Mouse (Mus musculus): Measurements from ENCODE around the gene Nfyb. TPM values are rescaled to one million over a fixed set of nuclear protein-coding genes. Genes with fewer than 3 reads are reported as not detected.

Nfyb gene
- polyA plus RNA-seq, 1 experiment from 2014 or later = 79.0 TPM

- H3K27me3 ChIP-seq (ENCODE audit: control insufficient read depth, insufficient read depth, low read length) = no peaks in the 10 kb centered on the region
- H3K4me2 ChIP-seq = no peak overlapping the region
- DNase-seq (ENCODE audit: low spot score, missing footprints) (no peak), ATAC-seq (ENCODE audit: low FRiP score) (no peak)
- H3K9me3 ChIP-seq (ENCODE audit: control insufficient read depth, low read length) = no peaks in the 10 kb centered on the region
- 69% methylated on average over 5 of the region's 5 CpGs for WGBS
- no peak overlapping the region for H3K4me3 ChIP-seq (ENCODE audit: low read depth, low read length)
- H3K9ac ChIP-seq (ENCODE audit: low read length) = no peak overlapping the region
- peaks cover 2% of the 10 kb centered on the region; the same call in 1 of the 2 replicates for H3K4me1 ChIP-seq (ENCODE audit: control insufficient read depth, insufficient read depth, low read length)
- no peaks in the 10 kb centered on the region for H3K36me3 ChIP-seq (ENCODE audit: control insufficient read depth, insufficient read depth, low read length)
- no peak overlapping the region for H3K27ac ChIP-seq (ENCODE audit: low read depth, low read length)
Observed at GRCm38 (mm10) chr10:82800094-82800493, 36.1 kb upstream of the Nfyb start.

GRCm38 (mm10) chr10:82798312-82798933, 34.5 kb upstream of the Nfyb start:
- Histone ChIP-seq H3K36me3 (ENCODE audit: control insufficient read depth, insufficient read depth, low read length) (no peaks in the 10 kb centered on the region), H3K27me3 (ENCODE audit: control insufficient read depth, insufficient read depth, low read length) (no peaks in the 10 kb centered on the region), H3K4me2 (no peak overlapping the region), H3K4me3 (ENCODE audit: low read depth, low read length) (no peak overlapping the region), H3K9ac (ENCODE audit: low read length) (no peak overlapping the region), H3K27ac (ENCODE audit: low read depth, low read length) (no peak overlapping the region), H3K4me1 (ENCODE audit: control insufficient read depth, insufficient read depth, low read length) (peaks cover 2% of the 10 kb centered on the region; the same call in 1 of the 2 replicates), H3K9me3 (ENCODE audit: control insufficient read depth, low read length) (no peaks in the 10 kb centered on the region)
- DNase-seq (ENCODE audit: low spot score, missing footprints) (no peak), ATAC-seq (ENCODE audit: low FRiP score) (no peak)
- 72% methylated on average over 11 of the region's 11 CpGs for WGBS

- no peak overlapping the region for H3K4me3 ChIP-seq (ENCODE audit: low read depth, low read length)
- H3K4me2 ChIP-seq = no peak overlapping the region
- DNase-seq (ENCODE audit: low spot score, missing footprints) (no peak), ATAC-seq (ENCODE audit: low FRiP score) (no peak)
- no peak overlapping the region for H3K27ac ChIP-seq (ENCODE audit: low read depth, low read length)
- H3K9me3 ChIP-seq (ENCODE audit: control insufficient read depth, low read length) = no peaks in the 10 kb centered on the region
- peaks cover 2% of the 10 kb centered on the region; the same call in 1 of the 2 replicates for H3K4me1 ChIP-seq (ENCODE audit: control insufficient read depth, insufficient read depth, low read length)
- H3K27me3 ChIP-seq (ENCODE audit: control insufficient read depth, insufficient read depth, low read length) = no peaks in the 10 kb centered on the region
- WGBS = 95% methylated on average over 4 of the region's 4 CpGs
- no peaks in the 10 kb centered on the region for H3K36me3 ChIP-seq (ENCODE audit: control insufficient read depth, insufficient read depth, low read length)
- no peak overlapping the region for H3K9ac ChIP-seq (ENCODE audit: low read length)
Observed at GRCm38 (mm10) chr10:82797119-82797491, 33.2 kb upstream of the Nfyb start.

GRCm38 (mm10) chr10:82796471-82797118, 32.7 kb upstream of the Nfyb start:
- H3K36me3 ChIP-seq (ENCODE audit: control insufficient read depth, insufficient read depth, low read length) = no peaks in the 10 kb centered on the region
- no peaks in the 10 kb centered on the region; the same call in 1 of the 2 replicates for H3K9me3 ChIP-seq (ENCODE audit: control insufficient read depth, low read length)
- peaks cover 2% of the 10 kb centered on the region; the same call in 1 of the 2 replicates for H3K4me1 ChIP-seq (ENCODE audit: control insufficient read depth, insufficient read depth, low read length)
- no peak overlapping the region for H3K9ac ChIP-seq (ENCODE audit: low read length)
- WGBS = 45% methylated on average over 12 of the region's 12 CpGs
- no peak overlapping the region for H3K4me3 ChIP-seq (ENCODE audit: low read depth, low read length)
- ATAC-seq (ENCODE audit: low FRiP score) = no peak
- H3K27me3 ChIP-seq (ENCODE audit: control insufficient read depth, insufficient read depth, low read length) = no peaks in the 10 kb centered on the region
- no peak overlapping the region for H3K4me2 ChIP-seq
- DNase-seq (ENCODE audit: low spot score, missing footprints) = no peak
- H3K27ac ChIP-seq (ENCODE audit: low read depth, low read length) = no peak overlapping the region

- no peak overlapping the region for H3K27ac ChIP-seq (ENCODE audit: low read depth, low read length)
- 54% methylated on average over 8 of the region's 8 CpGs for WGBS
- no peak for ATAC-seq (ENCODE audit: low FRiP score)
- H3K27me3 ChIP-seq (ENCODE audit: control insufficient read depth, insufficient read depth, low read length) = no peaks in the 10 kb centered on the region
- no peak overlapping the region for H3K4me3 ChIP-seq (ENCODE audit: low read depth, low read length)
- H3K4me1 ChIP-seq (ENCODE audit: control insufficient read depth, insufficient read depth, low read length) = peaks cover 2% of the 10 kb centered on the region; the same call in 1 of the 2 replicates
- DNase-seq (ENCODE audit: low spot score, missing footprints) = no peak
- H3K36me3 ChIP-seq (ENCODE audit: control insufficient read depth, insufficient read depth, low read length) = no peaks in the 10 kb centered on the region
- H3K9ac ChIP-seq (ENCODE audit: low read length) = no peak overlapping the region
- H3K4me2 ChIP-seq = no peak overlapping the region
- H3K9me3 ChIP-seq (ENCODE audit: control insufficient read depth, low read length) = no peaks in the 10 kb centered on the region; the same call in 1 of the 2 replicates
Observed at GRCm38 (mm10) chr10:82795767-82796166, 31.8 kb upstream of the Nfyb start.

- H3K9me3 ChIP-seq (ENCODE audit: control insufficient read depth, low read length) = no peaks in the 10 kb centered on the region; the same call in 1 of the 2 replicates
- ATAC-seq (ENCODE audit: low FRiP score) (no peak), DNase-seq (ENCODE audit: low spot score, missing footprints) (no peak)
- no peaks in the 10 kb centered on the region for H3K27me3 ChIP-seq (ENCODE audit: control insufficient read depth, insufficient read depth, low read length)
- no peak overlapping the region for H3K4me3 ChIP-seq (ENCODE audit: low read depth, low read length)
- no peak overlapping the region for H3K27ac ChIP-seq (ENCODE audit: low read depth, low read length)
- 50% methylated on average over 15 of the region's 15 CpGs for WGBS
- H3K4me1 ChIP-seq (ENCODE audit: control insufficient read depth, insufficient read depth, low read length) = peaks cover 2% of the 10 kb centered on the region; the same call in 1 of the 2 replicates
- H3K36me3 ChIP-seq (ENCODE audit: control insufficient read depth, insufficient read depth, low read length) = no peaks in the 10 kb centered on the region
- 0 out of 2 replicates have a peak overlapping the region, but pooled peaks have one; percentile 3 for H3K4me2 ChIP-seq
- no peak overlapping the region for H3K9ac ChIP-seq (ENCODE audit: low read length)
Observed at GRCm38 (mm10) chr10:82795071-82795731, 31.3 kb upstream of the Nfyb start.

GRCm38 (mm10) chr10:82792311-82792710, 28.4 kb upstream of the Nfyb start:
- no peaks in the 10 kb centered on the region for H3K27me3 ChIP-seq (ENCODE audit: control insufficient read depth, insufficient read depth, low read length)
- DNase-seq (ENCODE audit: low spot score, missing footprints) (no peak), ATAC-seq (ENCODE audit: low FRiP score) (no peak)
- H3K4me2 ChIP-seq = no peak overlapping the region
- no peak overlapping the region for H3K9ac ChIP-seq (ENCODE audit: low read length)
- 77% methylated on average over 2 of the region's 2 CpGs for WGBS
- peaks cover 2% of the 10 kb centered on the region; the same call in 1 of the 2 replicates for H3K4me1 ChIP-seq (ENCODE audit: control insufficient read depth, insufficient read depth, low read length)
- H3K9me3 ChIP-seq (ENCODE audit: control insufficient read depth, low read length) = no peaks in the 10 kb centered on the region; the same call in 1 of the 2 replicates
- no peak overlapping the region for H3K27ac ChIP-seq (ENCODE audit: low read depth, low read length)
- H3K4me3 ChIP-seq (ENCODE audit: low read depth, low read length) = no peak overlapping the region
- no peaks in the 10 kb centered on the region for H3K36me3 ChIP-seq (ENCODE audit: control insufficient read depth, insufficient read depth, low read length)

- no peak overlapping the region for H3K4me3 ChIP-seq (ENCODE audit: low read depth, low read length)
- H3K27me3 ChIP-seq (ENCODE audit: control insufficient read depth, insufficient read depth, low read length) = no peaks in the 10 kb centered on the region
- ATAC-seq (ENCODE audit: low FRiP score) (no peak), DNase-seq (ENCODE audit: low spot score, missing footprints) (no peak)
- H3K27ac ChIP-seq (ENCODE audit: low read depth, low read length) = no peak overlapping the region
- no peak overlapping the region for H3K9ac ChIP-seq (ENCODE audit: low read length)
- peaks cover 2% of the 10 kb centered on the region; the same call in 1 of the 2 replicates for H3K4me1 ChIP-seq (ENCODE audit: control insufficient read depth, insufficient read depth, low read length)
- WGBS = 90% methylated on average over 3 of the region's 3 CpGs
- no peak overlapping the region for H3K4me2 ChIP-seq
- no peaks in the 10 kb centered on the region for H3K36me3 ChIP-seq (ENCODE audit: control insufficient read depth, insufficient read depth, low read length)
- no peaks in the 10 kb centered on the region; the same call in 1 of the 2 replicates for H3K9me3 ChIP-seq (ENCODE audit: control insufficient read depth, low read length)
Observed at GRCm38 (mm10) chr10:82791713-82792112, 27.8 kb upstream of the Nfyb start.

GRCm38 (mm10) chr10:82790504-82790903, 26.6 kb upstream of the Nfyb start:
- H3K9ac ChIP-seq (ENCODE audit: low read length) = no peak overlapping the region
- no peak overlapping the region for H3K27ac ChIP-seq (ENCODE audit: low read depth, low read length)
- H3K9me3 ChIP-seq (ENCODE audit: control insufficient read depth, low read length) = no peaks in the 10 kb centered on the region; the same call in 1 of the 2 replicates
- WGBS = 87% methylated on average over 5 of the region's 5 CpGs
- DNase-seq (ENCODE audit: low spot score, missing footprints) = no peak
- no peaks in the 10 kb centered on the region for H3K4me1 ChIP-seq (ENCODE audit: control insufficient read depth, insufficient read depth, low read length)
- no peak overlapping the region for H3K4me3 ChIP-seq (ENCODE audit: low read depth, low read length)
- no peaks in the 10 kb centered on the region for H3K36me3 ChIP-seq (ENCODE audit: control insufficient read depth, insufficient read depth, low read length)
- H3K4me2 ChIP-seq = no peak overlapping the region
- no peak for ATAC-seq (ENCODE audit: low FRiP score)
- no peaks in the 10 kb centered on the region for H3K27me3 ChIP-seq (ENCODE audit: control insufficient read depth, insufficient read depth, low read length)
